Mouse (Mus musculus) midbrain, embryonic 16.5 days (tissue): Measurements from ENCODE around the gene Idua. TPM values are rescaled to one million over a fixed set of nuclear protein-coding genes. Genes with fewer than 3 reads are reported as not detected.
A peak's percentile ranks its signal among the peaks of the same experiment; 100 is the strongest.

Experiments used
- ATAC-seq: fragments of 200-750 bp; cut with Nextera tagmentation; 2 replicates; pipeline ENCODE4 v1.8.0; 2017; ENCODE audit warnings: moderate TSS enrichment
- H3K27ac ChIP-seq: fragments of 300-500 bp; sonication (generic); 2 replicates; pipeline ENCODE4 v1.5.1; 2014; ENCODE audit warnings: mild to moderate bottlenecking, low read length, mixed read lengths
- H3K27me3 ChIP-seq: fragments of 300-500 bp; sonication (generic); 2 replicates; pipeline ENCODE4 v1.6.1; 2014; ENCODE audit warnings: low read depth, low read length, mixed read lengths; ENCODE audit not compliant: control insufficient read depth, insufficient read depth
- H3K36me3 ChIP-seq: fragments of 300-500 bp; sonication (generic); 2 replicates; pipeline ENCODE4 v1.6.1; 2014; ENCODE audit warnings: mild to moderate bottlenecking, low read length, moderate library complexity, mixed read lengths; ENCODE audit not compliant: control insufficient read depth, insufficient read depth
- H3K4me1 ChIP-seq: fragments of 300-500 bp; sonication (generic); 2 replicates; pipeline ENCODE4 v1.6.1; 2014; ENCODE audit warnings: mild to moderate bottlenecking, low read length, mixed read lengths; ENCODE audit not compliant: control insufficient read depth, insufficient read depth
- H3K4me2 ChIP-seq: fragments of 300-500 bp; sonication (generic); 2 replicates; pipeline ENCODE4 v1.6.1; 2014; ENCODE audit warnings: mild to moderate bottlenecking, low read length, mixed read lengths
- H3K4me3 ChIP-seq: fragments of 300-500 bp; sonication (generic); 2 replicates; pipeline ENCODE4 v1.5.1; 2014; ENCODE audit warnings: low read depth, mild to moderate bottlenecking, low read length, moderate library complexity, mixed read lengths
- H3K9ac ChIP-seq: fragments of 300-500 bp; sonication (generic); 2 replicates; pipeline ENCODE4 v1.6.1; 2014; ENCODE audit warnings: low read depth, low read length, mixed read lengths
- H3K9me3 ChIP-seq: fragments of 300-500 bp; sonication (generic); replicated peaks from 2 replicates; pipeline ENCODE4 v1.6.1; 2014; ENCODE audit warnings: mild to moderate bottlenecking, low read length, mixed read lengths; ENCODE audit not compliant: control insufficient read depth, poor library complexity, severe bottlenecking
- WGBS: fragments of 180-500 bp; shearing (Covaris S2); extraction: QIAGEN DNeasy Blood & Tissue Kit; methylation state at CpG from one replicate; pipeline ENCODE4 v1.1.7; 2014; 5-methylcytosine and 5-hydroxymethylcytosine counted together
- polyA plus RNA-seq: library from polyadenylated mRNA; unstranded; fragments of >200 nt; fragmentation: Nextera tagmentation; extraction: Ambion mirVana; gene quantifications from 2 replicates; pipeline ENCODE4 v1.2.1, GENCODE M21; 2015

The Idua gene
- polyA plus RNA-seq, 1 experiment from 2014 or later: 14.4 TPM

DNA sequence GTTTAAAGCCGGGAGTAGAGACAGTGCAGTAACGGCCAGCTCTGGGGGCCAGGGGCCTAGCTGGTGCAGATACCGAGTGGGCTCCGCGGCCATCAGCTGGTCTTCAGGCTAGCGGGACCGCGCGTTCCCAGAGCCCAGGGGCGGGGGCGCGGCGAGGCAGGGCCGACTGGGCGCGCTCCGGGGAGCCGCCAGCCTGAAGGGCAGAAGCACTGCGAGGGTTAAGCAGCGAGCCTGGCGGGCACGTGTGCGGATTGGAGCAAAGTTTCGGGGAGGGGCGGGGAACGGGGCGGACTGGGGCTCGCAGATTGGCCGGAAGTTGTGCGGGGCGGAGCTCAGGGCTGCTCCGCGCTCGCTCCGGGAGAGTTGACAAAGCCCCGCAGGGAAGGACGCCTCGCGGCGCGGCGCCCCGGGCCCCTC, 33.7 kb downstream of the Idua start:
- under 1% methylated on average over 24 of the region's 43 CpGs for WGBS
- no peaks in the 10 kb centered on the region for H3K9me3 ChIP-seq

DNA sequence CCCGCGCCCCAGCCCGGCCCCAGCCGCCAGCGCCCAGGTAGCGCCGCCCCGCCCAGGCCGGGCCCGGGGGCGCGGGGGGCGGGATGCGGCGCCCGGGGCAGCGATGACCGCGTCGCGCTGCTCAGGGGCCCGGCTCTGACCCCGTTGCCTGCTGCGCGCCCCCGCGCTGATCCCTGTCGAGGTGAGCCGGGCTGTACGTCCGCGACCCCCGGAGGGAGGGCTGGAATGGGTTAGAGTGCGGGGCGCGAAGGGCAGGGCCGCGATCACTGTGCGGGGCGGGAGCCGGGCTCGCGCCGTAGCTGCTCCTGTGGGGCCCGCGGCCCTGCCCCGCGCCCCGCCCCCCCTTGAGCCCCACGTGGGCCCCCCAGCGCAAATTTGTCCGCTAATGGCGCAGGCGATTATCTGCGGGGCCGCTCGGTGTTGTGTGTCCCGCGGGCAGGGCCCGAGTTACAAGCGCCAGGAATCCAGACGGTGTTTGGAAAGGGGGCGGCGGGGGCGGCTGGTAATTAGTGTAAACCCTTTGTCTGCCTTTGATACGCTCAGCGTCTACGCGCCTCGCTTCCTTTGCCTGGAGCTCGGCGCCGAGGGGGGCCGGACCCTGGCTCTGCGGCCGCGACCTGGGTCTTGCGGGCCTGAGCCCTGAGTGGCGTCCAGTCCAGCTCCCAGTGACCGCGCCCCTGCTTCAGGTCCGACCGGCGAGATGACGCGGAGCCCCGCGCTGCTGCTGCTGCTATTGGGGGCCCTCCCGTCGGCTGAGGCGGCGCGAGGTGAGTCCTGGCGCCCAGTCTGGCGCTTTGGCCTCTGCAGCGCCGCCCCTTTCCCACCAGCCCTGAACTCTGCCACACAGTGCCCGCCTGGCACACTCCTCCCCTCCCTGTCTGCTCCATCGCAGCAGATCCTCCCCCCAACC, 34.5 kb downstream of the Idua start:
- peak overlapping the region; percentile 74 for H3K4me3 ChIP-seq
- peak overlapping the region; percentile 61 for H3K9ac ChIP-seq
- peak overlapping the region; percentile 98 for H3K4me2 ChIP-seq
- under 1% methylated on average over 53 of the region's 99 CpGs for WGBS
- H3K27me3 ChIP-seq: peaks cover 13% of the 10 kb centered on the region
- H3K4me1 ChIP-seq: peaks cover 16% of the 10 kb centered on the region
- no peaks in the 10 kb centered on the region for H3K9me3 ChIP-seq
- H3K27ac ChIP-seq: no peak overlapping the region
- ATAC-seq: peak; percentile 20
- H3K36me3 ChIP-seq: no peaks in the 10 kb centered on the region

More for the DNA sequence above, 33.7 kb downstream of the Idua start:
- Histone ChIP-seq H3K27ac (no peak overlapping the region), H3K4me1 (peaks cover 16% of the 10 kb centered on the region), H3K9ac (peak overlapping the region; percentile 61), H3K4me2 (peak overlapping the region; percentile 98), H3K4me3 (peak overlapping the region; percentile 74), H3K27me3 (peaks cover 13% of the 10 kb centered on the region), H3K36me3 (no peaks in the 10 kb centered on the region)
- ATAC-seq: peak; percentile 93

DNA sequence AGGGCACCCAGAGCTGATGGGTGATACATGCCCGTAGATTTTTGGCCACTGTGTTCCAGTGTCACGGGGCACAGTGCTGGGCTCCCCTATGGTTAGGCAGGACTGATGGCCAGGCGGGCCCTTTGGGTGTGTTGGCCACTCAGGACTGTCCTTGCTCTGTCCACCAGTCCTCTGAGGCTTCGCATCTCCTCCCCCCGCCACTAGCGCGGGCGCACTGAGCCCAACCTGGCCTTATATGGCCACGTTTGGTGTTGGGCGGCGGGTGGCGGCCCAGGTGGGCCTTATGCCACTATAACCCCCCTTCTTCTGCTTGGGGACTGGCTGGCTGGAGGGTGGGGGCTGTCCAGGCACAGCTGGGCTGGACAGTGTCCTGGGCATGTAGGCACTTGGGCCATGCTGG, 35.7 kb downstream of the Idua start:
- Histone ChIP-seq H3K27me3 (peaks cover 13% of the 10 kb centered on the region), H3K4me1 (peaks cover 16% of the 10 kb centered on the region), H3K4me2 (no peak overlapping the region), H3K9me3 (no peaks in the 10 kb centered on the region), H3K36me3 (no peaks in the 10 kb centered on the region), H3K27ac (no peak overlapping the region), H3K9ac (no peak overlapping the region), H3K4me3 (no peak overlapping the region)
- 91% methylated on average over 11 of the region's 12 CpGs for WGBS
- ATAC-seq: no peak

- Histone ChIP-seq H3K4me3 (no peak overlapping the region), H3K36me3 (no peaks in the 10 kb centered on the region), H3K4me2 (no peak overlapping the region), H3K27ac (no peak overlapping the region; the same call in 1 of the 2 replicates), H3K9ac (no peak overlapping the region), H3K27me3 (peaks cover 13% of the 10 kb centered on the region), H3K4me1 (peaks cover 16% of the 10 kb centered on the region), H3K9me3 (no peaks in the 10 kb centered on the region)
- WGBS: 82% methylated on average over 3 of the region's 3 CpGs
- no peak for ATAC-seq
Measured at GRCm38 (mm10) chr5:108696542-108696941, 36.4 kb downstream of the Idua start.

- no peak overlapping the region for H3K9ac ChIP-seq
- peak overlapping the region; percentile 39; the same call in 1 of the 2 replicates for H3K27ac ChIP-seq
- H3K4me3 ChIP-seq: no peak overlapping the region
- no peak for ATAC-seq
- WGBS: 16% methylated on average over 4 of the region's 4 CpGs
- H3K9me3 ChIP-seq: no peaks in the 10 kb centered on the region
- peaks cover 16% of the 10 kb centered on the region for H3K4me1 ChIP-seq
- peaks cover 12% of the 10 kb centered on the region for H3K27me3 ChIP-seq
- H3K4me2 ChIP-seq: no peak overlapping the region
- H3K36me3 ChIP-seq: no peaks in the 10 kb centered on the region
Measured at GRCm38 (mm10) chr5:108697341-108697753, 37.2 kb downstream of the Idua start.

DNA sequence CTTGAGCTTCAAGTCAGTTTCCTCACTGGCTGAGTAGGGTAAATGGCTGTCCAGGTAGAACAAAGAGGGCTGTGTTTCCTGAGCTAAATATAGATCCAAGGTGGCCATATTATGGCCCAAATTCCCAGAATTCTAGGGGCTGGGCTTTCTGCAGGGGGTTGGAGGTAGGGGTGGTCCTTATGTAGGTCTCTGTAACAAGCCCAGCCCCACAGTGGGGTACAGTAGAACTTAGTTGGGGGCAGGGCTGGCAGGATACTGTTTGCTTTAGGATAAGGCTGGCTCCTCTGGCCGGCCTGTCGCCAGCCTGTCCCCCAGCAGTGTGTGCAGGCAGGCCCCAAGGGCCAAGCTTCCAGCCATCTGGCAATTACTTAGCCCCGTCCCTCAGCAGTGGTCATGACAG, 40.2 kb downstream of the Idua start:
- Histone ChIP-seq H3K9ac (no peak overlapping the region), H3K4me3 (no peak overlapping the region), H3K36me3 (no peaks in the 10 kb centered on the region), H3K4me1 (peaks cover 2% of the 10 kb centered on the region; the same call in 1 of the 2 replicates), H3K27ac (no peak overlapping the region), H3K27me3 (no peaks in the 10 kb centered on the region), H3K4me2 (no peak overlapping the region), H3K9me3 (no peaks in the 10 kb centered on the region)
- WGBS: 71% methylated on average over 3 of the region's 3 CpGs
- no peak for ATAC-seq

- Histone ChIP-seq H3K4me1 (peaks cover 2% of the 10 kb centered on the region; the same call in 1 of the 2 replicates), H3K27ac (no peak overlapping the region), H3K9me3 (no peaks in the 10 kb centered on the region), H3K4me2 (no peak overlapping the region), H3K4me3 (no peak overlapping the region), H3K36me3 (no peaks in the 10 kb centered on the region), H3K9ac (no peak overlapping the region), H3K27me3 (no peaks in the 10 kb centered on the region)
- ATAC-seq: no peak
- 66% methylated on average over 10 of the region's 10 CpGs for WGBS
Measured at GRCm38 (mm10) chr5:108701341-108702021, 41.4 kb downstream of the Idua start.

- no peak for ATAC-seq
- Histone ChIP-seq H3K27me3 (no peaks in the 10 kb centered on the region), H3K9me3 (no peaks in the 10 kb centered on the region)
Measured at GRCm38 (mm10) chr5:108703754-108704626, 43.9 kb downstream of the Idua start.

More at GRCm38 (mm10) chr5:108703754-108704626, 43.9 kb downstream of the Idua start:
- Histone ChIP-seq H3K27ac (no peak overlapping the region), H3K4me1 (no peaks in the 10 kb centered on the region), H3K4me2 (no peak overlapping the region), H3K36me3 (no peaks in the 10 kb centered on the region), H3K4me3 (no peak overlapping the region), H3K9ac (no peak overlapping the region)
- WGBS: 90% methylated on average over 12 of the region's 12 CpGs
